Mouse (Mus musculus) left cerebral cortex, adult 8-10 months (tissue): ENCODE measurements around the gene Slamf7. TPM values are rescaled to one million over a fixed set of nuclear protein-coding genes. Genes with fewer than 3 reads are reported as not detected.
A peak's percentile ranks its signal among the peaks of the same experiment; 100 is the strongest.
"Not testable (repeated sequence)": the region's sequence is repeated elsewhere in the genome, so short reads cannot be mapped to it uniquely, and the experiment has no call there.

Experiments
- DNase-seq, 2 experiments: peaks; one replicate each; pipeline ENCODE4 v3.0.0; 2022; ENCODE audit warnings: low spot score in 2 of 2
- total RNA-seq, 4 experiments: library from RNA; stranded (reverse); gene quantifications; 2 replicates each; pipeline ENCODE4 v1.2.4; 2022

Gene Slamf7
- under 1 TPM in 2 of 4 experiments, not detected in 2; 0.07 to 0.15 TPM for total RNA-seq

DNA sequence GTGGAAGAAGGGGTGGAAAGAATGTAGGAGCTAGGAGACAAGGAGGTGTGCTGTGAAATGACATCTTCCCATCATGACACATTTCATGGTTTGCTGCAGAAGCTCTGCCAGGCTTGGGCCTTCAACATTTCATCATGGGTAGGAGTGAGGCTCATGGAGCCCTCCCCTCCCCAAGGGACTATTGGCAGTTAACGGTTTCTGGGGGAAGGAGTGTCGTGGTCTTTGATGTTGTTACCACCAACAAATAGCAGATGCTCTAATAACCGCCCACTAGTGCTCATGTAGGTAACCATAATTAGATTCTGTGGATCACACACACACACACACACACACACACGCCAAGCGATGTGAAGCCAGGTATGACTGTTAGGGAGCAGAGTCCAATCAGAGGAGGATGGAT is at the start of gene Slamf7:
TSS of gene Slamf7 (minus strand) at position 302 of the 400 bp plus-strand sequence.
- no peak for DNase-seq

- DNase-seq: no peak
Observed at GRCm38 (mm10) chr1:171698983-171699382, 46.1 kb upstream of the Slamf7 start.

DNA sequence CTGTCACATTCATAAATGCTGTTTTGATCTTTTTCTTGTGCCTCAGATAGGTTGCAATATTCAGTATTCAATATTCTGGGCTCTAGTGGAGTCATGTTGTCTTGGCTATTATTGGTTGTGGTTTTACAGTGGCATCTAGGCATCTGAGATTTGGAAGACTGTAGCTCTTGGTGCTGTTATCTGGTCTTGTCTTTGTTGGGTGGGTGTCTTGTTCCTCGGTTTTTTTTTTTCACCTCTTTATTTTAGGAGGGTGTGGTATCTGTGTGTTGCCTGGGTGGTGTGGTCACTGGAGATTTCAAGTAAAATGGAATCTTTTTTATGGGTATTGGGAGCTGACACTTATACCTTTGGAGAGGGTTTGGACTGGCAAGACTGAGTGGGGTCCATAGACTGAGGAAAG is 41.1 kb upstream of the Slamf7 start:
- no peak for DNase-seq

DNA sequence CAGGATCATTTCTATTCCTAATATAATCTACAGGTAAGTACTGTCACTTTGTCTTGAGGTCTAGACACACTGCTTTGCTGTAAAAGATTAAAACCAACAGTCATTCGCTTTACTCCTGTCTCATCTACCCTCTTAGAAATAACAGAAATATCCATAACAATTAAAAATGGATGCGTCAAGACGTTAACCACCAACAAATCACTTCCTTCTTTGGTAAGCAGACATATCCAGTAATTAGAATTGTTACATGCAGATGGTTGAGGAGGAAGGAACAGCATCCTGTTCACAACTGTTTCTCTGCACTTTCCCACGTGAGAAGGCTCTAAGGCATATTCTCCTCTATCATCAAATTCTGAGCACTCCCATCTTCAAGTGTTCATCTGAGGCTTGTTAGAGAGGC is 34.5 kb upstream of the Slamf7 start:
- no peak for DNase-seq

DNA sequence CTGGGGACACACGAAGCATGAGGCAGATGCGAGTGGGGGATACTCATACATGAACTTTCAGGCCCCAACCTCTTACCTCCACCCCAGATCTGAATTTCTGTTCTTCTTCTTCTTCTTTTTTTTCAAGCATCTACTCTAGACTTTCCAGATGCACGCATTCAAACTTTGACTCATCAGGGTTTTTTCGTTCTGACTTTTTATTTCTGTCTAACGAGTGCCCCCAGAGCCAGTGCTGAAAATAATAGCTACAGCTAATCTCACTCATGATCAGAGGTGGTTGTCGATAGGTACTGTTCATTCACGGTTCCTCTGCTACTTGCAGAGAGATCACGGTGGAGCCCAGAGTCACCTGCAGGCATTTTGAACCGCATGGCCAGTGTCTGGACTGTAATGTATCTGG is 32.1 kb upstream of the Slamf7 start:
- no peak for DNase-seq

DNA sequence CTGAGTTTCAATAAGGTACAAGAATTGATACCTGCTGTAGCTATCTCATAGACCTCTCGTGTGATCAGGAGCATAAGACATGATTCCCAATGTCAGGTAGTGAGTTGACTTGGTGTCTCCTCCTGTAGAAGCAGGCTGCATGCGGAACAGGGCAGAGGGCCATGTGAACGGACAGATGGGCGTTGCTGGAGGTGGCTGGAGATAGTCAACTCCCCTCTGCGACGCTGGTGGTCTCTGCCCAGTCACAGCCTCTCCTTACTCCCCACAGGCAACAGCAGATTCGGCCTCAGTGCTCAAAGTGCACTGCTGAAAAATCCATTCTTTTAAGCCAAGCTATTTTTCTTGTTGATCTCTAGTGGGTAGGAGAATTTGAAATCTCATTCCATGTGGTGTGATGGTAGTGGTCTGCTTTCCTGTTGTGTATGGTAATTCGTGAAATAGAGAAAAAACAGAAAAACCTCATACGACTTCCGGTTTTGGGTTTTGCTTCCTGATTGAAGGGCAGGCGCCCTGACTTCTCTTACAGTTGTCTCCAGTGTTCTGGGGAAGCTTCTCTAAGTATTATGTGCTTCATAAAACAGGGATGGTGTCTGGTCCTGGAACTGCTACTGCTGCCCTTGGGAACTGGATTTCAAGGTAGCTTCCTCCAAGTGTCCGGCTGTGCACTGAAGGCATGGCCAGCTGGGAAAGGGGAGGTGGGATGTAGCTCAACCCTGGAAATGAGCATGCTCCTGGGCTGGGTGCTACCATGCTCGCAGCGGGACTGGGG is 28.9 kb upstream of the Slamf7 start, which contains the start of gene Cd48:
TSS of gene Cd48 (plus strand) at position 479 of the 769 bp plus-strand sequence.
- DNase-seq: no peak

- DNase-seq: no peak
Observed at GRCm38 (mm10) chr1:171681009-171681408, 28.2 kb upstream of the Slamf7 start.

DNA sequence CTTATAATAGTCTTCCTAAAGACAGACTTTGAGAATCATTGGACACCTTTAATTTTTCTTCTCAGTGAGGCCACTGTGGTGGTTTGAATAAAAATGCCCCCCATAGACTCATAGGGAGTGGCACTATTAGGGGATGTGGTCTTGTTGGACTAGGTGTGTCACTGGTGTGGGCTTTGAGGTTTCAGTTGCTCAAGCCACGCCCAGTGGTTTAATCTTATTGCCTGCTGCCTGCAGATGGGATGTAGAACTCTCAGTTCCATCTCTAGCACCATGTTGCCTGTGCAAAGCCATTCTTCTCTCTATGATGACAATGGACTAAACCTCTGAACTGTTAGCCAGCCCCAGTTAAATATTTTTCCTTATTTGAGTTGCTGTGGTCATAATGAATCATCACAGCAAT is 24.9 kb upstream of the Slamf7 start:
- no peak for DNase-seq

DNA sequence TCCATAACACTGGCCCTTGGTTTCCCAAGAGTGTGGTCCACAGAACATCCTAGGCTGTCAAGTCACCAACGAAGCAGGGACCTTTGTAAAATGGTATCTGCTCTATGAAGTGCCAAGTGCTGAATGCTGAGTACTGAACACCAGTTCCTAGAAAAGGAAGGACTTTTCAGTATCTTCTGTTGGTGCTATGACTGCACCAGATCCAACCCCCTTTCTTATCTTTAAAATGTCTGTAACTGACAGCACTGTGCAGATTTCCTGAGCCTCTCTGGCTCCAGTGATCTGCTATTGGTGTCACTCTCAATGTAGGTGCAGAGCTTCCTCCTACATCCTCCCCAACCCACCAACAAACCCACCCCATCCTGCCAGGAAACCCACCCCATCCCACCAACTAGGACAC is 21.6 kb upstream of the Slamf7 start:
- no peak for DNase-seq

DNA sequence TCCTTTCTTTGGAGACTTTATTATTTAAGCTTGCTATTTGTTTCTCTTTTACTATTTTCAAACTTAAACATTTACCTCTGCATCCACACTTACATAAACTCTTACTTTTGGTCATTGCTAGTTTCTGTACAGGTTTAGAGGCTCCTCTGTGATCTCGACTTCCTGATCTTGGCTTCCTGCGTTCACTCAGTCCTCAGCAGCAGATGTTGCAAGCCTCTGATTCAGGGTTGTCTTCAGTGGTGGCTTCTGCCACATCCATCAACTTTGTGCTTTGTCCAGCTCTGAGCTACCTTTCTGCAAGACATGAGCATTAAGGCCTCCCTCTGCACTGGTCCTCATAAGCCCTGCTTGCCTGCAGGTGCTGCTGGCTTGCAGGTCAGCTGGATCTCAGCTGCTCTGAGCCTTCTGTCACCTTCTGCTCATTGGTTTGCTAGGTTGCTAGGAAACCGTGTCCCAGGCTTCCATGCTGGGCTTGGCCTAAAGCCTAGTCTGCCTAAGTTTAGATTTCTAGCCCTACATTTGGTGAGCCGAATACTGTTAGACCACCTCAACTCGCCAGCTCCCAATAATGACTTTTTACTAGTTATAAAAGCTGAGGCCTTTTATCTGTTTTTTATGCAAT is 20.1 kb upstream of the Slamf7 start:
- DNase-seq: peak in 1 of 2 experiments; percentile 40

DNA sequence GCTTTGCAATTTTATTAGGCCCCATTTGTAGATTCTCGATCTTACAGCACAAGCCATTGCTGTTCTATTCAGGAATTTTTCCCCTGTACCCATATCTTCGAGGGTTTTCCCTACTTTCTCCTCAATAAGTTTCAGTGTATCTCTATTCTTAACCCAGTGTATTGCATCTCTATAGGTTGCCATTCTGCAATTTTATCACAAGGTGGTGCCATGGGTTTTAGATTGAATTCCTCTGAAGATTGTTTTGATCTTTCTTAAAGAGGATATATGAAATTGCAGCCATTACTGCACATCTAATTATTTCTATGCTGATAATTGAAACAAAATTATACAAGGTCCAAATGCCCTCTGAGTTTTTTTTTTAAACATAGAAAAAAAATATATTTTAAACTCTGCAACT is 19.6 kb upstream of the Slamf7 start:
- DNase-seq: not testable (repeated sequence)

GRCm38 (mm10) chr1:171667160-171667559 is 14.3 kb upstream of the Slamf7 start:
- DNase-seq: no peak

DNA sequence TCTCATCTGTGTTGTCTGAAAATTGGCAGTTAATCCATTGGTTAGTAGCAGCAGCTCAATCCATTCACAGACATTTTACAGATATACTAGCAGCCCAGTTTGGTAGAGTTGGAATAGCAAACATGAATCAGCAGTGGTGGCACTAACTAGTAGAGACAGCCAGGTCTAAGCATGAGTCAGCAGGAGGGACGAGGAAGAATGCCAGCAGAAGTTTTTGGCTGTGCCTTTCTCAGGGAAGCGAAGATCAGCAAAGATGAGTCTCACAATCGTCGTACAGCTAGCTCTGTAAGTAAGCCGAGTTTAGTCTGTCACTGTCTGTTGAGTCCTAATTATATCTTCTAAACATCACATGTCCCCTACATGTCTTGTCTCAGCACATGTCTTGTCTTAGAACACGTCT is 13.5 kb upstream of the Slamf7 start:
- peak in 1 of 2 experiments; percentile 16 for DNase-seq

- DNase-seq: no peak
Observed at GRCm38 (mm10) chr1:171663757-171664156, 10.9 kb upstream of the Slamf7 start.

GRCm38 (mm10) chr1:171661482-171661881 is 8.6 kb upstream of the Slamf7 start:
- no peak for DNase-seq

DNA sequence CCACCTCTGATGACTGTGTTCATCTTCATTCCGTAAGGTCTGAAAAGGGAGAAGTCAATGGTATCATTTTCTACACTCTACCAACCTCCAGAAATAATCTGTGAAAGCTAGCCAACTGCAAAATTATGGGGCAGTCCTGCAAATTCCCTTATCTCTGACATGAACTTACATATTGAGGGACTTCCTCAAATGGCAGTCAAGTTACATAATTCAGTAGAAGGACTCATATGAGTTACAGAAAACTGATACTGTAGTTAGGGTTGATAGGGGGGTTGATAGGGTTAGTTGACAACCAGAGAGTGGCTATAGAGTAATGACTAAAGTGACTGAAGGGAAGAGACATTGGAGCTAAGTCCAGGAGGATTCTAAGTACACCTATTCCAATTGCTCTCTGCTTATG is 7.6 kb upstream of the Slamf7 start:
- no peak for DNase-seq

DNA sequence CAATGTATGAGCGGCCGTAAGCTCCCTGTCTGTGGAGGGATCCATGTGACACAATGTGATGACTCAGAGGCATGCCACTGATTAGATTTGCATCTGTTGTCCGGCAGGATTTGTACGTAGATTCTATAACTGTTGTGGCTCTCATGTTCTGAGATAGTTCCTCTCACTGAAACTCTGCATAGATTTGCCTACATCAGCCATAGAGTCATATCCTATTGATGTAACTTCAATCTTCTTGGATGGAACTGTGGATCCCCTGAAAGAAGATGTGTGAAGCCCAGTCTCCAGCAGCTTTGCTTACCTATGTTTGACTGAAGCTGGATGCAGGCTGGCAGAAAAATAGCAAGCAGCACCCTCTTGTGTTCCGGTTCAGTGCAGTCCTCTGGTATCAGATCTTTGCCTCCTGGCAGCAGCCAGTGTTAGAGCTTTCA is 5.7 kb upstream of the Slamf7 start:
- peak in 1 of 2 experiments; percentile 23 for DNase-seq

- no peak for DNase-seq
Observed at GRCm38 (mm10) chr1:171648840-171649239, 4.0 kb downstream of the Slamf7 start.

GRCm38 (mm10) chr1:171647716-171648115 is 5.1 kb downstream of the Slamf7 start:
- DNase-seq: no peak

GRCm38 (mm10) chr1:171646429-171646940 is 6.3 kb downstream of the Slamf7 start:
- no peak for DNase-seq

DNA sequence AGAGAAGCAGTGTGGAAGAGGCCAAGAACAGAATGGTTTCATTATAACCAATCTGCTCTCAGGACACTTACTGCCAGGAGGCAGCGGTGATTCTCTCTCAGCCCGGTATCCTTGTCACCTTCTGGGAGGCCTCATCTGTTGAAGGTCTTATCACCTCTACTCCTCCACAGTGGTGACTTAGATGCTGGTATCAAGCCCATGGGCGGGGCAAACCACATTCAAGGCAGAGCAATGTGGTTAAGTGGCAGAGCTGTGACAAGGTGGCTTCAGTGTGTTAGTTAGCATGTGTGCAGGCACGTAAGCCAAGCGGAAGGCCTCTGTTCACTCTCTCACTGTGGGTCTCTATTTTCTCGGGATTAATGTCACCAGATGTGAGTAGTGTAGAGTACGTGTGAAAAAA is 9.2 kb downstream of the Slamf7 start:
- DNase-seq: no peak

DNA sequence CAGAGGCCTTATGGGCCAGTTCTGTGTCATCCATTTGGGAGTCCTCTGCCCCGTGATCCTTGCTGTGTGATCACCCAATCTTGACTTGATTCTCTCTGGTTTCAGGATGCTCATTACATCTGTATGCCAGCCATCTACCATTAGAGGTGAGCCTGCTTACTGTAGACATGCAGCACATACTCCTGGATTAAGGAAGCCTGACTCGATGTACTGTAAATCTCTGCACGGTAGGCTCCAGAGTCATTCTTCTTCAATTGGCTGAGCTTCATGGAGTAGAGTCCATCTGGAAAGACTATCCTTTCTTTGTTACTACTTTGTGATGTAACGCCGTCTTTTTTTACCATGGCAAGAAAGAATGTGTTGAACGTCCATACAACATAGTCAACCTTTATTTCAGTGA is 12.0 kb downstream of the Slamf7 start:
- DNase-seq: no peak

GRCm38 (mm10) chr1:171638686-171639085 is 14.1 kb downstream of the Slamf7 start:
- DNase-seq: peak in 1 of 2 experiments; percentile 14
